Mouse (Mus musculus): ENCODE data around the gene Kif1c. TPM values are rescaled to one million over a fixed set of nuclear protein-coding genes. Genes with fewer than 3 reads are reported as not detected.
A peak's percentile ranks its signal among the peaks of the same experiment; 100 is the strongest.

Gene Kif1c
- polyA plus RNA-seq, 1 experiment from 2014 or later = 4.6 TPM

DNA sequence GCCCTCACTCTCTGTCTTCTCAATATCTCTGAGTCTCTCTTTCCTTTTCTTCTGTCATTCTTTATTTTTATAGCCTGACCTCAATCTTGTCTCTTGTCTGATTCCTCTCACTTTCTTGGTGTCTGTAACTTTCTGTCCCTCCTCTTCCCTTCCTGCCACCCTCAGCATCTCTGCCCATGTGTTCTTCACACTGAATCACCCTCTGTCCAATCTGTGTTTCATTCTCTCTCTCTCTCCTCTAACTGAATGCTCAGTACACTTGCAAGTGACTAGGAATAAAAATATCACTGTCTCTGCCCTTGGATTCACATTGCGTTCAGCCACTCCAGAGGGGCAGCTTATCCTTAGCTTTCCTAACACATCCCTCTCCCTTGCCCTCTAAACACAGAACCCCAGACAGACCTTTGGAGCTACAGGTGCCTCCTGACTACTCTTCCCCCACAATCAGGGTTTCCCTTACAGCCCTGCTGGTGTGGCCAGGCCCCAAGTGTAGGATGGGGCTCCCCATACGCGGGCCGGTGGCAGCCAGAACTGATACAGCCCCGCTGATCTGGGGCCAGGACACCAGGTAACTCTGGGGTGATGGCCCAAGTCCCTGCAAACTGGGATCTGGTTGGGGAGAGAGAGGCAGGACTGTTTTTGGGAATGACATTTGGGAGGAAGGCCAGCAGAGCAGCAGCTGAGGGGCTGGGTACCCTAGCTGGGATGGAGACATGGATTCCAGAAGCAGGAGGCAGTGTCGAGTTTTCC lies 1.8 kb downstream of the Kif1c start:
- Histone ChIP-seq H3K36me3 (peaks cover 35% of the 10 kb centered on the region), H3K4me1 (peaks cover 19% of the 10 kb centered on the region), H3K4me3 (replicated peaks) (0 out of 2 replicates have a peak overlapping the region, but pooled peaks have one; percentile 85), H3K4me2 (peak overlapping the region; percentile 80), H3K27me3 (replicated peaks) (no peaks in the 10 kb centered on the region), H3K27ac (no peak overlapping the region), H3K9me3 (no peaks in the 10 kb centered on the region), H3K9ac (no peak overlapping the region)
- ATAC-seq (ENCODE audit: insufficient read depth, low FRiP score, low read depth) = no peak
- WGBS = 73% methylated on average over 6 of the region's 6 CpGs

DNA sequence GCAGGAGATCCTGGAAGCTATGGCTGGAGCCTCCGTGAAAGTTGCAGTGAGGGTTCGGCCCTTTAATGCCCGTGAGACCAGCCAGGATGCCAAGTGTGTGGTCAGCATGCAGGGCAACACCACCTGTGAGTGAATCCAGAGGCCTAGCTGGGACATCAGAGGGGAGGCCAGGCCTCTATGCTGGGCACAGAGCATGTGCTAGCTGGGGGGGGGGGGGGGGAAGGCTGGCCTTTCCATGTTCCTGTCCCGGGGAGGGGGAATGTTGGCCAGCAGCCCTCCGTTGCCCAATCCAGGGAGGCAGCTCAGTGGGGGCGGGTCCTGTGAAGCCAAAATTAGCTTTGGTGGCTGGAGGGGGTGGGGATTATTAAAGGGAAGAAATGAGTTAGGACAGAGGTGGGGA lies 2.4 kb downstream of the Kif1c start:
- H3K27ac ChIP-seq = no peak overlapping the region
- 70% methylated on average over 6 of the region's 6 CpGs for WGBS
- no peak for ATAC-seq (ENCODE audit: insufficient read depth, low FRiP score, low read depth)
- H3K9ac ChIP-seq = no peak overlapping the region
- peaks cover 19% of the 10 kb centered on the region for H3K4me1 ChIP-seq
- no peaks in the 10 kb centered on the region for H3K27me3 ChIP-seq (replicated peaks)
- peaks cover 41% of the 10 kb centered on the region for H3K36me3 ChIP-seq
- H3K9me3 ChIP-seq = no peaks in the 10 kb centered on the region
- H3K4me2 ChIP-seq = peak overlapping the region; percentile 80; the same call in 1 of the 2 replicates
- H3K4me3 ChIP-seq (replicated peaks) = no peak overlapping the region

DNA sequence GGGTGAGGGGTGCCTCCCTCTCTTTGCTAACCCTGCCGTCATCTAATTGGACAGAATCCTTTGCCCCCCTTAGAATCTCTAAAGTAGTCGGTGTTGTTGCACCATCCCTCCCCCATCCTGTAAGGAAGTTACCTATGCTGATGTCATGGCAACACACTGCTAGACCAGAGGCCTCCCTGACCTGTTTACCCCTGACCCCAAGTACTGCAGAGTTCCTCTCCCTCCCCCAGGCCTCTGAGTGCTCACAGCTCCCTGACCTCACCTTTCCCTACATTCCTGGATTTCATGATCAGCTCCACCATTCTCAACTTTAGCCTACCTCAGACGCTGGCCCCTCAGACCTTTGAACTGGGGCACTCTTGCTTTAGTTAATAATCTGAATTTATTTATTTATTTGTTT lies 5.8 kb downstream of the Kif1c start:
- H3K9ac ChIP-seq = no peak overlapping the region

DNA sequence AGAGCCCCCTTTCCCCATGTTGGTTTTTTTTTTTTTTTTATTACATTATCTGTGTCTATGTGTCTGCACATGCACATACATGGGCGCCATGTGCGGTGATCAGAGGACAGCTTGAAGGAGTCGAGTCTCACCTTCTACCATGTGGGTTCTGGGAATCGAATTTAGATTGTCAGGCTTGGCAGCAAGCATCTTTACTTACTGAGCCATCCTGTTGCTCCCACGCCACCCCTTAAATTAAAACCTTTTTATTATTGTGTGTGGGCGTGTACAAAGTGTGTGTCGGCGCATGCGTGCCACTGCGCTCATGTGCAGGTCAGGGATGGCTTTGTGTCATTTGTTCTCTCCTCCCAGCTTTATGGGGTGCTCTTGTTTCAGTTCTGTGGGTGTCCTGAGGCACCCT lies 10.7 kb downstream of the Kif1c start:
- WGBS = 91% methylated on average over 10 of the region's 10 CpGs

More for the DNA sequence above, 5.8 kb downstream of the Kif1c start:
- Histone ChIP-seq H3K4me3 (replicated peaks) (no peak overlapping the region), H3K27me3 (replicated peaks) (no peaks in the 10 kb centered on the region), H3K9me3 (no peaks in the 10 kb centered on the region), H3K27ac (no peak overlapping the region), H3K4me2 (no peak overlapping the region), H3K36me3 (peaks cover 59% of the 10 kb centered on the region), H3K4me1 (peaks cover 17% of the 10 kb centered on the region)
- no peak for ATAC-seq (ENCODE audit: insufficient read depth, low FRiP score, low read depth)
- WGBS = 66% methylated on average over 3 of the region's 3 CpGs

DNA sequence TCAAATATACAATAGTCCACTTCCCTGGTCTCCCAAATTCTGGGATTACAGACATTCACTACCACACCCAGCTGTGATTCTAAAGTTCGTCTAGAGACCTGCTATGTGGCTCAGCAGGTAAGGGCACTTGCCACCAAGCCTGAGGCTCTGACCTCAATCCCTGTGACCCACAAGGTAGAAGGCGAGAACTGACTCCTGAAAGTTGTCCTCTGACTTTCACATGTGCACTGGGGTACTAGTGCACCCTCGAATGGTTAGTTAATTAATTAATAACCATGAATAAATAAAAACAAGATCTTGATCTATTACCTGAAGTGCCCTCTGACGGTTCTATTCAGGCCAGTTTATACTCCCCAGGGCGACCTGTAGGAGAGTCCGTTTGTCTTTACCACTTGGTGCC lies 12.9 kb downstream of the Kif1c start:
- H3K9ac ChIP-seq = no peak overlapping the region
- H3K4me1 ChIP-seq = no peaks in the 10 kb centered on the region
- 0 out of 2 replicates have a peak, but pooled peaks have one; percentile 2 for ATAC-seq (ENCODE audit: insufficient read depth, low FRiP score, low read depth)
- H3K27ac ChIP-seq = no peak overlapping the region
- H3K9me3 ChIP-seq = no peaks in the 10 kb centered on the region
- no peaks in the 10 kb centered on the region for H3K27me3 ChIP-seq (replicated peaks)
- 75% methylated on average over 6 of the region's 6 CpGs for WGBS
- no peak overlapping the region for H3K4me3 ChIP-seq (replicated peaks)
- H3K4me2 ChIP-seq = no peak overlapping the region
- peaks cover 32% of the 10 kb centered on the region for H3K36me3 ChIP-seq

More for the DNA sequence above, 10.7 kb downstream of the Kif1c start:
- Histone ChIP-seq H3K27me3 (replicated peaks) (no peaks in the 10 kb centered on the region), H3K4me2 (no peak overlapping the region), H3K9me3 (no peaks in the 10 kb centered on the region), H3K9ac (no peak overlapping the region), H3K27ac (no peak overlapping the region), H3K36me3 (peaks cover 36% of the 10 kb centered on the region), H3K4me3 (replicated peaks) (no peak overlapping the region), H3K4me1 (no peaks in the 10 kb centered on the region)
- no peak for ATAC-seq (ENCODE audit: insufficient read depth, low FRiP score, low read depth)

DNA sequence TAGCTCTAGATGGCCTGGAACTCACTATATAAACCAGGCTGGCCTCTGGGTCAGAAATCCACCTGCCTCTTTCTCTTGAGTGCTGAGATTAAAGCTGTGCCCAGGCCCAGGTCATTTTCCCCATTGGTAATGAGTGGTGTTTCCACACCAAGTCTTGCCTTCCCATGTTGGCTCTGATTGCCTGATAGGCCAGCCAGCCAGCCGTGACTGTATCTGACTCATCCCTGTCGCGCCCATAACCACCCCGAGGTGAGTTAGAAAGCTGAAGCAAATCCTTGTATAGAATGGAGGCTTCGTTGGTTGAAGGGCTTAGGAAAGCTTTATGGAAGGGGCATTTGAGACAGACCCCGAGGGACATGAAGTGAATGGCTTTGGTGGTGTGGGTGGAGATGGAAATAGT lies 15.5 kb downstream of the Kif1c start:
- Histone ChIP-seq H3K27ac (no peak overlapping the region), H3K4me3 (replicated peaks) (no peak overlapping the region), H3K9ac (no peak overlapping the region), H3K9me3 (no peaks in the 10 kb centered on the region), H3K4me2 (no peak overlapping the region), H3K27me3 (replicated peaks) (no peaks in the 10 kb centered on the region), H3K36me3 (peaks cover 33% of the 10 kb centered on the region), H3K4me1 (no peaks in the 10 kb centered on the region)
- WGBS = 84% methylated on average over 6 of the region's 6 CpGs
- ATAC-seq (ENCODE audit: insufficient read depth, low FRiP score, low read depth) = no peak

DNA sequence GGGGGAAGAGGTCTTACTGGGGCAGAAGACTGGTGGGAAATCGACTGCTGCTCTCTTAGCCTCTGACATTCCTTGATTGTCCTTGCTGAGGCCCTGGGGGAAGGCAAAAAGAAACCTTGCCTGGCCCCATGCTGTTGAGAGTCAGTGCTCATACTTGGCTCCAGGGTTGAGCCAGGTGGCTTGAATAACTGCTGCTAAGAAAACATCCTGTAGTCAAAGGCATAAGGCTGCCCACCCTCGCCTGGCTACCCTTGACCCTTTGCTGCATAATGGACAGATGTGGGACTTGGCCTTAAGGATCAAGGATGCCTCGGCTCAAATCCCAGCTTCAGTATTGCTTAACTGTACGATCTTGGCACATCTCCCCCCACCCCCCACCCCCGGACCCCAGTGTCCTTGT lies 18.1 kb downstream of the Kif1c start:
- Histone ChIP-seq H3K9ac (no peak overlapping the region), H3K4me3 (replicated peaks) (no peak overlapping the region), H3K4me2 (no peak overlapping the region), H3K36me3 (peaks cover 45% of the 10 kb centered on the region), H3K9me3 (no peaks in the 10 kb centered on the region), H3K4me1 (no peaks in the 10 kb centered on the region), H3K27me3 (replicated peaks) (no peaks in the 10 kb centered on the region), H3K27ac (no peak overlapping the region)
- WGBS = 73% methylated on average over 5 of the region's 5 CpGs
- ATAC-seq (ENCODE audit: insufficient read depth, low FRiP score, low read depth) = no peak

DNA sequence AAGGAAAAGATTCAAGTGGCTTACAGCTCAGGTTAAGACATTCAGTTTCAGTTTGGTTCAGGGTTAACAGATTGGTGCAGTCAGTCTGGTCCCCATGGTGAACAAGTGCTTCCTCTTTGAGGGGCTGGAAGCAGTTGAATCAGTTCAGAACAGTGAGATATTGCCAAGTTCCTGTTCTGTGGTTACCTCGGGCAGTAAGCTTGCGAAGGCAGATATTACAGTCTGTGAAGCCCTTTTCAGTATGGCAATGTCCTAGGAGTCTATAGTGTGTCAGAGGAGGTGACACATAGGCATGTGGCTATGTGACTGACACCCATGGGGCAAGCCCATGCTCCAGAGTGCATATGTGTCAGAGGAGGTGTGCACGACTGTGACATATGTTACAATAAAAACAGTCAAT lies 20.2 kb downstream of the Kif1c start:
- Histone ChIP-seq H3K27me3 (replicated peaks) (no peaks in the 10 kb centered on the region), H3K9me3 (no peaks in the 10 kb centered on the region), H3K27ac (no peak overlapping the region), H3K4me2 (no peak overlapping the region), H3K4me3 (replicated peaks) (no peak overlapping the region), H3K9ac (no peak overlapping the region), H3K4me1 (no peaks in the 10 kb centered on the region), H3K36me3 (peaks cover 65% of the 10 kb centered on the region)
- no peak for ATAC-seq (ENCODE audit: insufficient read depth, low FRiP score, low read depth)
- 77% methylated on average over 3 of the region's 3 CpGs for WGBS

DNA sequence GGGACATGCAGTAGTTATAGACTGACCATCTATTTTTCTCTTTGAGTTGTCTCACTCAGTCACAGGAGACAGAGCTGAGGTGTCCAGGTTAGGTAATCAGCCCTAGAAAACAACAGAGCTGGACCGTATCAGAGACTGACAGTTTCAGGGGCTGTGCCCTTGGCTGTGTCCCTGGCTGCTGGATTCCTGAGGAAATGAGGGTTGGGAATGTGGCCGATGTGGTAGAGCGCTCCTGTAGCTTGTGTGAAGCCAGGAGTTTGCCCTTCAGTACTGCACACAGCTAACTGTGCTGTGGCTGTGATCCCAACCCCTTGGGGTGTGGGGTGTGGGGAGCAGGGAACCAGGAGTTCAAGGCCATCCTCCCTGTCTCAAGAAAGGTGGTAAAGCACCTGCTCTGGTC lies 20.7 kb downstream of the Kif1c start:
- Histone ChIP-seq H3K27ac (no peak overlapping the region), H3K4me1 (no peaks in the 10 kb centered on the region), H3K4me3 (replicated peaks) (no peak overlapping the region), H3K9ac (no peak overlapping the region), H3K27me3 (replicated peaks) (no peaks in the 10 kb centered on the region), H3K36me3 (peaks cover 70% of the 10 kb centered on the region), H3K4me2 (no peak overlapping the region), H3K9me3 (no peaks in the 10 kb centered on the region)
- 99% methylated on average over 3 of the region's 3 CpGs for WGBS
- ATAC-seq (ENCODE audit: insufficient read depth, low FRiP score, low read depth) = no peak

DNA sequence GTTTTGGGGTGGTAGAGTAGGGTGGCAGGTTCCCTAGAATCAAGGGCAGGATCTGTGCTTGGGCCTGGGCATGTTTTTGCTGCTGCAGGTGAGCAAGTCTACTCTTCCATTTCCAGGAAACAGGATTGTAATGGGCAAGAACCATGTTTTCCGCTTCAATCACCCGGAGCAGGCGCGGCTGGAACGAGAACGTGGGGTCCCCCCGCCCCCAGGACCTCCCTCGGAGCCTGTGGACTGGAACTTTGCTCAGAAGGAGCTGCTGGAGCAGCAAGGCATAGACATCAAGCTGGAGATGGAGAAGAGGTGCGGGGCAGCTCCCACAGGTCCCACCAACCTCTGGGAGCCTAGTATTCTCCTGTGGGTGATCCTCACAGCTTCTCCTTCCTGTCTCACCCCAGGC lies 24.4 kb downstream of the Kif1c start:
- no peaks in the 10 kb centered on the region for H3K4me1 ChIP-seq
- H3K27me3 ChIP-seq (replicated peaks) = no peaks in the 10 kb centered on the region
- WGBS = 89% methylated on average over 9 of the region's 9 CpGs
- no peak for ATAC-seq (ENCODE audit: insufficient read depth, low FRiP score, low read depth)
- no peak overlapping the region for H3K9ac ChIP-seq
- no peak overlapping the region for H3K27ac ChIP-seq
- H3K4me2 ChIP-seq = no peak overlapping the region
- H3K4me3 ChIP-seq (replicated peaks) = no peak overlapping the region
- H3K9me3 ChIP-seq = no peaks in the 10 kb centered on the region
- H3K36me3 ChIP-seq = peaks cover 62% of the 10 kb centered on the region

DNA sequence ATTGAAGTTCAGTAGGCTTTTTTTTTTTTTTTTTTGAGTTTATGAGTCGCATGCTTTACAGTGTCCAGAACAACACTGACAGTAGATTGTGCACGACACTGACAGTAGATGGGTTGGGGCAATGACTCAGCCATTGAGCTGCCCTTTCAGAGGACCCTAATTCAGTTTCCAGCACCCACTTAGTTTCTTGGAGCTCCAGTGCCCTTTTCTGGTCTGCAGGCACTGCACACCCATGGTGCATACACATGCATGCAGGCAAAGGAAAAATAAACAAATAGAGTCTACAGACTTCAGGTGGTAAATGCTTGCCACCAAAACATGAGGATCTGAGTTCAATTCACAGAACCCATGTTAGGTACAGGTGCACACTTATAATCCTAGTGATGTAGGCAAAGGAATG lies 26.2 kb downstream of the Kif1c start:
- 89% methylated on average over 2 of the region's 2 CpGs for WGBS
- no peak overlapping the region for H3K27ac ChIP-seq
- no peak overlapping the region for H3K9ac ChIP-seq
- no peaks in the 10 kb centered on the region for H3K9me3 ChIP-seq
- no peak for ATAC-seq (ENCODE audit: insufficient read depth, low FRiP score, low read depth)
- H3K36me3 ChIP-seq = peaks cover 49% of the 10 kb centered on the region
- no peaks in the 10 kb centered on the region for H3K27me3 ChIP-seq (replicated peaks)
- H3K4me1 ChIP-seq = no peaks in the 10 kb centered on the region
- no peak overlapping the region for H3K4me2 ChIP-seq
- H3K4me3 ChIP-seq (replicated peaks) = no peak overlapping the region

DNA sequence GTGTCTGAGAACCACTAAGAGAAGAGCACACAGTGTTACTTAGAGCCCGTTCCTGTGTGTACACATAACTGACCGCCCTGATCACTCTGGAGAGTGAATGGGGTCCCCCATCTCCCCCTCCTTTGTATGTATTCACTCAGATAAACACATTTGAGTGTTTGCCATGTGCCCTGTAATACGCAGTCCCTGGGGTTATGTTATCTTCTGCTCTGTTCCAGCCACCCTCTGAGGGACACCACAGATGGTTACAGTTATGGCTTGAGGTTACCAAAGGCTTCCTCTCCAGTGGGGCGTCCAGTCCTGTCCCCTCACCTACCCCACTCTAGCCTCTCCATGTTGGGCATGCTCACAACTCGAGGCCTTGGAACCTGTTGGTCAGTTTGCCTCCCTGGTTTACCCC lies 27.0 kb downstream of the Kif1c start:
- Histone ChIP-seq H3K27ac (no peak overlapping the region), H3K4me1 (no peaks in the 10 kb centered on the region), H3K9ac (no peak overlapping the region), H3K4me3 (replicated peaks) (no peak overlapping the region), H3K9me3 (no peaks in the 10 kb centered on the region), H3K36me3 (peaks cover 47% of the 10 kb centered on the region), H3K27me3 (replicated peaks) (no peaks in the 10 kb centered on the region), H3K4me2 (no peak overlapping the region)
- no peak for ATAC-seq (ENCODE audit: insufficient read depth, low FRiP score, low read depth)
- WGBS = 75% methylated on average over 5 of the region's 5 CpGs
